Mouse (Mus musculus) cerebellum, adult 9-11 months (tissue): ENCODE measurements around the gene Hist2h3b.

Experiments used
- DNase-seq: peaks from one replicate; pipeline ENCODE4 v3.0.0; 2022

The Hist2h3b gene

GRCm38 (mm10) chr3:96239949-96240798 lies 28.3 kb upstream of the Hist2h3b start, which contains the start of gene Hist2h2aa2:
TSS of gene Hist2h2aa2 (minus strand) at chr3:96240276.
- peak; percentile 97 for DNase-seq

GRCm38 (mm10) chr3:96240799-96241197 lies 27.7 kb upstream of the Hist2h3b start:
- no peak for DNase-seq

GRCm38 (mm10) chr3:96243921-96244572 lies 24.4 kb upstream of the Hist2h3b start:
- peak; percentile 37 for DNase-seq

- peak; percentile 94 for DNase-seq
Observed at GRCm38 (mm10) chr3:96245003-96245886, 23.2 kb upstream of the Hist2h3b start, which contains the start of gene Hist2h2aa1. TSS of gene Hist2h2aa1 (plus strand) at chr3:96245497.

GRCm38 (mm10) chr3:96246018-96246417 lies 22.4 kb upstream of the Hist2h3b start:
- DNase-seq, result peak; percentile 34

GRCm38 (mm10) chr3:96246427-96246856 lies 22.0 kb upstream of the Hist2h3b start, which contains the start of gene Hist2h3c1:
TSS of gene Hist2h3c1 (plus strand) at chr3:96246685.
- DNase-seq, result peak; percentile 29

GRCm38 (mm10) chr3:96247356-96248140 lies 20.9 kb upstream of the Hist2h3b start:
- peak; percentile 44 for DNase-seq

- no peak for DNase-seq
Observed at GRCm38 (mm10) chr3:96248141-96249033, 20.1 kb upstream of the Hist2h3b start.

- DNase-seq, result peak; percentile 39
Observed at GRCm38 (mm10) chr3:96249034-96249345, 19.5 kb upstream of the Hist2h3b start.

GRCm38 (mm10) chr3:96250890-96251289 lies 17.6 kb upstream of the Hist2h3b start:
- no peak for DNase-seq

GRCm38 (mm10) chr3:96251787-96252186 lies 16.7 kb upstream of the Hist2h3b start:
- DNase-seq, result no peak

GRCm38 (mm10) chr3:96254683-96255355 lies 13.6 kb upstream of the Hist2h3b start:
- DNase-seq, result no peak

GRCm38 (mm10) chr3:96255926-96256593 lies 12.4 kb upstream of the Hist2h3b start:
- no peak for DNase-seq

- DNase-seq, result no peak
Observed at GRCm38 (mm10) chr3:96257190-96257589, 11.3 kb upstream of the Hist2h3b start.

GRCm38 (mm10) chr3:96260220-96260619 lies 8.2 kb upstream of the Hist2h3b start:
- peak; percentile 43 for DNase-seq

GRCm38 (mm10) chr3:96261623-96262022 lies 6.8 kb upstream of the Hist2h3b start:
- DNase-seq, result no peak

- peak; percentile 96 for DNase-seq
Observed at GRCm38 (mm10) chr3:96262216-96262875, 6.1 kb upstream of the Hist2h3b start.

- peak; percentile 98 for DNase-seq
Observed at GRCm38 (mm10) chr3:96262979-96263550, 5.4 kb upstream of the Hist2h3b start, which contains the start of gene Hist2h4. TSS of gene Hist2h4 (minus strand) at chr3:96263311.
